Mouse (Mus musculus): ENCODE results near the gene Sema7a. TPM values are rescaled to one million over a fixed set of nuclear protein-coding genes. Genes with fewer than 3 reads are reported as not detected.
A peak's percentile ranks its signal among the peaks of the same experiment; 100 is the strongest.

The Sema7a gene
- total RNA-seq, 2 experiments from 2014 or later: 83.9 to 92.6 TPM

DNA sequence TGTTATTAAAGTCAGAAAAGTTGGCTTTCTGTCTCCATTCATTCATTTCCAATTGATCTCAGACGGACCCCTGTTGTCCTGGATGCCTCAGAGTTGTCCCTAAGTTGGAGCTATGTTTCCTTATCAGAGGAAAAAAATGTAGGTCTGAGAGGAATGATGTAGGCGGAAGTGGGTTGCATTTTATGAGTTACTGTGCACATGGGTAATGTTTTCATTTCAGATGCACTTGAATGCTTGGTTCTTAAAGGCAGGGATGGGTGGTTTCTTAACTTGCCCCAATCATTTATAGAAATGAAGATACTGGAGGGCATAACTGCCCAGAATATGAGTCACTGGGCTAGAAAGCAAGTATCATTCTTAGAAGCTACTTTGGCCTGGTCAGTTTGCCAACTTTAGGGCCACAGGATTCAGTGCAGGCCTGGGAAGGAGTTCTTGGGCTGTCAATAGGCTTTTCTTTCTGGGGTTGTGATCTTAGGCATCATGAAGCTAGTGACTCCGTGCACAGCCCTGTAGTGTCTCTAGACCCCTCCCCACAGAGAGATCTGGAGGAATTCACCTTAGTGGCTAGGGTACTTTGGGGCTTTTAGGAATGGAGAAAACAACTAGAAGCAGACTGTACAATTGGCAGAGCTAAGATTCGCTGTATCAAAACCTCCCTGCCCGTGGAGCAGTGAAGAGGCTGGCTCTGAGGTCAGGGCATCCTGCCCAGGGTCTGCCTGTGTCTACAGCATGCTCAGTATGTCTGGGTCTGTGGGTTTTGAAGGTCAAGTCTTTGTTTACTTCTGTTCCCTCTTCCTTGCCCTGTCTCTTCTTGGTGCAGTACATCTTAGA lies 1.5 kb upstream of the Sema7a start:
- no peak for DNase-seq (ENCODE audit: extremely low spot score in 1 of 2, low spot score in 1 of 2)

DNA sequence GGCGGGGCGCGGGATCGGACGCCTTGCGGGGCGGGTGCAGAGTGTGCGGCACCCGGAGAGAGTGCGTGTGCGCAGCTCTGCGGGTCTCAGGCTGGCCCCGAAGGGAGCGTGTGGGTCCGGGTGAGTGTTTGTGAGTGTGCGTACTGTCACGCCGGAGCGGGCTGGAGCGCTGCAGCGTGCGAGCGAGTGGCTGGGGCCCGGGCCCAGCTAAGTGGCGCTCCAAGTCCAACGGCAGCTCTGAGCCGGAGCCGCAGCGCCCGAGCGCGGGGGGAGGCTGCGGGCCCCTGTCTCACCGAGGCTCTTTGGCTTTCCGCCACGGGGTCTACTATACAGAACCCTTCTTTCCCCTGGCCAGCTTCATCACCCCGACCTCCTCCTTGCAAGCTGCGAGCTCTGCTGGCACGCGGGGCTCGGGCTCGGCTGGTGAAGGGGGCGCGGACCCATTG lies 460 bp downstream of the Sema7a start:
- DNase-seq (ENCODE audit: extremely low spot score in 1 of 2, low spot score in 1 of 2): peak in 1 of 2 experiments; percentile 27

GRCm38 (mm10) chr9:57940861-57941638 lies 1.1 kb downstream of the Sema7a start:
- no peak for DNase-seq (ENCODE audit: extremely low spot score in 1 of 2, low spot score in 1 of 2)

GRCm38 (mm10) chr9:57942039-57942438 lies 2.1 kb downstream of the Sema7a start:
- no peak for DNase-seq (ENCODE audit: extremely low spot score in 1 of 2, low spot score in 1 of 2)

DNA sequence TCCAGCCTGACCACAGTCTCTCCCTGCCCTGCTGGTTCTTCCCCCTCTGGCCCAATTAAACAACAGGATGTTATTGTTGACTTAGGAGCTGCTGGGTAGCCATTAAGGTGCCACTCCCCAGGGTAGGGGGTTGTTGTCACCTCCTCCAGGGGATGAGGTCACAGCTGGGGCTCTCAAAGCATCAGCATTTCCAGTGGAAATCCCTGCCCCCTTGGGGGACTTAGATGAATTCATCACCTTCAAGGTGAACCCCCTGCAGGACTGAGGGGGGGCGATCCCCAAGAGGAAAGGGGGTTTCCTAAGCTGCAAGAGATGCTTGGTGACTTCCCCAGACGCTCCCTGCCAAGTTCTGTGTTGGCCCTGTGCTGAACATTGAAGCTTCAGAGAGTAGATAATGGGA lies 3.2 kb downstream of the Sema7a start:
- DNase-seq (ENCODE audit: extremely low spot score in 1 of 2, low spot score in 1 of 2): no peak

- peak in 1 of 2 experiments; percentile 77 for DNase-seq (ENCODE audit: extremely low spot score in 1 of 2, low spot score in 1 of 2)
Observed at GRCm38 (mm10) chr9:57944572-57944971, 4.7 kb downstream of the Sema7a start.

- no peak for DNase-seq (ENCODE audit: extremely low spot score in 1 of 2, low spot score in 1 of 2)
Observed at GRCm38 (mm10) chr9:57945771-57946616, 6.1 kb downstream of the Sema7a start.

GRCm38 (mm10) chr9:57947381-57948030 lies 7.6 kb downstream of the Sema7a start:
- no peak for DNase-seq (ENCODE audit: extremely low spot score in 1 of 2, low spot score in 1 of 2)

DNA sequence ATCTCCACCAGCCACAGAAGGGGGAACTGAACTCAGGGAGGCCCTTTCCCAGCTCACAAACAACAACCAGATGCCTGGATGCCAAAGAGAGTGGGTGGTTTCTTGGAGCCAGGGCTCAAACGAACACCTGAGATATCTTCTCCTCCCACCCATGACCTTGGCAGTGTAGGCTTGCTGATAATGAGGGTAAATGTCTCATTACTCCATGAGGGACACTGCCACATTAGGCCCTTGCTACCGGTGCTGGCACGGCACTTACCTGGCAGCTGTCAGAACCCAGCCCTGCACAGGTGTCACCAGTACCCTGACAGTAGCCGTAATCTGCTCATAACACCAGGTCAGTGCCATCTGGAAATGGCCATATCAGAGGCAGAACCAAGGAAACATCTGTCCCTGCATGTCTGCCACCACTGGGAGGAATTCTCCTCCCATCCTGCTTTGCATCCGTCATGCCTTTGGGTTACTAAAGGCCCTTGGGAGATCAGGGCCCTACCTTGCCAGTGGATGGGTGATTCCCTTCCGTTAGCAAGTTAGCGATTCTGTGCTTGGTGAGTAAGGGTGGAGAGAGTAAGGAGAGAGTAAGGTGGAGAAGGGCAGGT lies 8.5 kb downstream of the Sema7a start:
- no peak for DNase-seq (ENCODE audit: extremely low spot score in 1 of 2, low spot score in 1 of 2)

- no peak for DNase-seq (ENCODE audit: extremely low spot score in 1 of 2, low spot score in 1 of 2)
Observed at GRCm38 (mm10) chr9:57949102-57949704, 9.3 kb downstream of the Sema7a start.

- no peak for DNase-seq (ENCODE audit: extremely low spot score in 1 of 2, low spot score in 1 of 2)
Observed at GRCm38 (mm10) chr9:57949879-57950278, 10.0 kb downstream of the Sema7a start.

- DNase-seq (ENCODE audit: extremely low spot score in 1 of 2, low spot score in 1 of 2): no peak
Observed at GRCm38 (mm10) chr9:57950519-57950918, 10.6 kb downstream of the Sema7a start.

GRCm38 (mm10) chr9:57951993-57952392 lies 12.1 kb downstream of the Sema7a start:
- DNase-seq (ENCODE audit: extremely low spot score in 1 of 2, low spot score in 1 of 2): no peak

DNA sequence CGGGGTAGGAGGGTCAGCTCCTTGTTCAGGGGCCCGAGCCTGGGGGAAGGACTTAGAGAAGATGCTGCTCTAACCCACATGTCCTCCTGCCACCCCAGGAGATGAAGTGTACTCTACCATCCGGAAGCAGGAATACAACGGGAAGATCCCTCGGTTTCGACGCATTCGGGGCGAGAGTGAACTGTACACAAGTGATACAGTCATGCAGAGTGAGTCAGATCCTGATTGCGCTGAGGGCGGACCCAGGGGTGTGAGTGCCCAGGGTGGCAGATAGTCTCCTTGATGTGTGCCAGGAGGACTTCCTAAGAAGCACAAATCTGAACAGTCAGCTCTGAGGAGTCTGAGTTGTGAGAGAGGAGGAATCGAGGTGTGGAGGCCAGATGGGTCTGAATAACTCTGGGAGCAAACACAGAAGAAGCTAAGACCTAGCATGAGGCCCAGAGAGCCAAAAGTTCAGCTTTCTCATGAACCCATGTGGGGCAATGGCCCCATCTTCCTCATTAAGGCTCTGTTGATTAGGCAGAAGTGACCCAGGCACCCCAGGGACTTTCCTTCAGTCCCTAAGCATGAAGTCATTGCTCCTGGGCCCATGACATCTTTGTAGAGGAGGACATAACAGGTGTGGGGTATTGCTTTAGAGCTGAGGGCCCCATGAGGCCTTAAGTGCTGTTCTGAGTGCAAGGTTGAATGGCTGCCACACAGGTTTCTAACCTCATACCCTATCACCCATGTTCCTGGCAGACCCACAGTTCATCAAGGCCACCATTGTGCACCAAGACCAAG lies 15.2 kb downstream of the Sema7a start:
- no peak for DNase-seq (ENCODE audit: extremely low spot score in 1 of 2, low spot score in 1 of 2)

DNA sequence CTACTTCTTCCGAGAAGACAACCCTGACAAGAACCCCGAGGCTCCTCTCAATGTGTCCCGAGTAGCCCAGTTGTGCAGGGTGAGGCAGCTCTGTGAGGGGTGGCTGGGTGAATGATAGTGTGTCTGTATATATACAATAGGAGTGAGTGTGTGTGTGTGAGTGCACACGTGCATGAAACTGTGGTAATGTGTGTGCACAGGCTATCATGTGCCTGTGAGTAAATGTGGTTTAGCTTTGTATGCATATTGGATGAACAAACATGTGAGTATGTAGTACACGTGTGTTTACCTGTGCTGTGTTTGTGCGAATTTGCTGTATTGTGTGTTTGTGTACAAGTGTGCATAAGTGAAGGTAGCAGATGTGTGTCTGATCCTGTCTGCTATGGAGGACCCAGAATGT lies 15.9 kb downstream of the Sema7a start:
- DNase-seq (ENCODE audit: extremely low spot score in 1 of 2, low spot score in 1 of 2): no peak

GRCm38 (mm10) chr9:57956196-57956837 lies 16.4 kb downstream of the Sema7a start:
- no peak for DNase-seq (ENCODE audit: extremely low spot score in 1 of 2, low spot score in 1 of 2)

- no peak for DNase-seq (ENCODE audit: extremely low spot score in 1 of 2, low spot score in 1 of 2)
Observed at GRCm38 (mm10) chr9:57956838-57957236, 16.9 kb downstream of the Sema7a start.

GRCm38 (mm10) chr9:57958615-57959014 lies 18.7 kb downstream of the Sema7a start:
- DNase-seq (ENCODE audit: extremely low spot score in 1 of 2, low spot score in 1 of 2): no peak
